Mouse (Mus musculus): Measurements from ENCODE around the gene Cyren. TPM values are rescaled to one million over a fixed set of nuclear protein-coding genes. Genes with fewer than 3 reads are reported as not detected.
A peak's percentile ranks its signal among the peaks of the same experiment; 100 is the strongest.

Cyren gene
- polyA plus RNA-seq, 1 experiment from 2014 or later = 18.9 TPM

- peaks cover 32% of the 10 kb centered on the region for H3K4me1 ChIP-seq
- no peaks in the 10 kb centered on the region for H3K27me3 ChIP-seq (replicated peaks; ENCODE audit: low read depth, poor library complexity, severe bottlenecking)
- 57% methylated on average over 4 of the region's 4 CpGs for WGBS
- H3K4me3 ChIP-seq = no peak overlapping the region
- no peak for DNase-seq (ENCODE audit: low spot score)
- H3K9me3 ChIP-seq = no peaks in the 10 kb centered on the region
- H3K27ac ChIP-seq (replicated peaks) = 0 out of 2 replicates have a peak overlapping the region, but pooled peaks have one; percentile 35
- H3K36me3 ChIP-seq (replicated peaks) = peaks cover 92% of the 10 kb centered on the region
These were observed 11.3 kb upstream of the Cyren start for GRCm38 (mm10) chr6:34889185-34889584.

GRCm38 (mm10) chr6:34887131-34887850, 9.4 kb upstream of the Cyren start:
- peaks cover 92% of the 10 kb centered on the region for H3K36me3 ChIP-seq (replicated peaks)
- WGBS = 61% methylated on average over 6 of the region's 6 CpGs
- H3K27me3 ChIP-seq (replicated peaks; ENCODE audit: low read depth, poor library complexity, severe bottlenecking) = no peaks in the 10 kb centered on the region
- no peaks in the 10 kb centered on the region for H3K9me3 ChIP-seq
- no peak for DNase-seq (ENCODE audit: low spot score)
- H3K4me1 ChIP-seq = peaks cover 32% of the 10 kb centered on the region
- H3K27ac ChIP-seq (replicated peaks) = peak overlapping the region; percentile 72
- no peak overlapping the region for H3K4me3 ChIP-seq

GRCm38 (mm10) chr6:34884724-34885123, 6.9 kb upstream of the Cyren start:
- no peak overlapping the region for H3K4me3 ChIP-seq
- no peaks in the 10 kb centered on the region for H3K9me3 ChIP-seq
- 92% methylated on average over 7 of the region's 7 CpGs for WGBS
- peaks cover 32% of the 10 kb centered on the region for H3K4me1 ChIP-seq
- DNase-seq (ENCODE audit: low spot score) = no peak
- H3K36me3 ChIP-seq (replicated peaks) = peaks cover 92% of the 10 kb centered on the region
- H3K27me3 ChIP-seq (replicated peaks; ENCODE audit: low read depth, poor library complexity, severe bottlenecking) = no peaks in the 10 kb centered on the region
- H3K27ac ChIP-seq (replicated peaks) = no peak overlapping the region

- 59% methylated on average over 6 of the region's 6 CpGs for WGBS
- peak; percentile 34 for DNase-seq (ENCODE audit: low spot score)
- Histone ChIP-seq H3K4me1 (peaks cover 32% of the 10 kb centered on the region), H3K9me3 (no peaks in the 10 kb centered on the region), H3K36me3 (replicated peaks) (peaks cover 72% of the 10 kb centered on the region), H3K27me3 (replicated peaks; ENCODE audit: low read depth, poor library complexity, severe bottlenecking) (no peaks in the 10 kb centered on the region), H3K27ac (replicated peaks) (no peak overlapping the region), H3K4me3 (no peak overlapping the region)
These were observed 2.1 kb upstream of the Cyren start for GRCm38 (mm10) chr6:34879911-34880475.

GRCm38 (mm10) chr6:34879101-34879740, 1.4 kb upstream of the Cyren start:
- H3K36me3 ChIP-seq (replicated peaks) = peaks cover 72% of the 10 kb centered on the region
- 0 out of 2 replicates have a peak overlapping the region, but pooled peaks have one; percentile 27 for H3K27ac ChIP-seq (replicated peaks)
- H3K4me3 ChIP-seq = no peak overlapping the region
- H3K4me1 ChIP-seq = peaks cover 40% of the 10 kb centered on the region
- 86% methylated on average over 16 of the region's 16 CpGs for WGBS
- H3K9me3 ChIP-seq = no peaks in the 10 kb centered on the region
- no peaks in the 10 kb centered on the region for H3K27me3 ChIP-seq (replicated peaks; ENCODE audit: low read depth, poor library complexity, severe bottlenecking)
- DNase-seq (ENCODE audit: low spot score) = no peak

GRCm38 (mm10) chr6:34876835-34877156, 1.1 kb downstream of the Cyren start:
- Histone ChIP-seq H3K27ac (replicated peaks) (peak overlapping the region; percentile 95), H3K4me1 (peaks cover 43% of the 10 kb centered on the region), H3K36me3 (replicated peaks) (peaks cover 67% of the 10 kb centered on the region), H3K27me3 (replicated peaks; ENCODE audit: low read depth, poor library complexity, severe bottlenecking) (no peaks in the 10 kb centered on the region), H3K4me3 (peak overlapping the region; percentile 82), H3K9me3 (no peaks in the 10 kb centered on the region)
- DNase-seq (ENCODE audit: low spot score) = peak; percentile 10
- 48% methylated on average over 2 of the region's 2 CpGs for WGBS

- Histone ChIP-seq H3K27ac (replicated peaks) (peak overlapping the region; percentile 95), H3K4me1 (peaks cover 43% of the 10 kb centered on the region), H3K36me3 (replicated peaks) (peaks cover 61% of the 10 kb centered on the region), H3K27me3 (replicated peaks; ENCODE audit: low read depth, poor library complexity, severe bottlenecking) (no peaks in the 10 kb centered on the region), H3K4me3 (peak overlapping the region; percentile 82), H3K9me3 (no peaks in the 10 kb centered on the region)
- WGBS = 54% methylated on average over 12 of the region's 12 CpGs
- DNase-seq (ENCODE audit: low spot score) = peak; percentile 14
These were observed 1.7 kb downstream of the Cyren start for GRCm38 (mm10) chr6:34875966-34876834.

- peaks cover 48% of the 10 kb centered on the region for H3K4me1 ChIP-seq
- 87% methylated on average over 15 of the region's 15 CpGs for WGBS
- DNase-seq (ENCODE audit: low spot score) = peak; percentile 7
- no peaks in the 10 kb centered on the region for H3K27me3 ChIP-seq (replicated peaks; ENCODE audit: low read depth, poor library complexity, severe bottlenecking)
- peak overlapping the region; percentile 30; the same call in 1 of the 2 replicates for H3K27ac ChIP-seq (replicated peaks)
- H3K4me3 ChIP-seq = no peak overlapping the region
- no peaks in the 10 kb centered on the region for H3K9me3 ChIP-seq
- H3K36me3 ChIP-seq (replicated peaks) = peaks cover 52% of the 10 kb centered on the region
These were observed 2.5 kb downstream of the Cyren start for GRCm38 (mm10) chr6:34875268-34875761.

- Histone ChIP-seq H3K36me3 (replicated peaks) (peaks cover 43% of the 10 kb centered on the region), H3K27ac (replicated peaks) (peak overlapping the region; percentile 57), H3K27me3 (replicated peaks; ENCODE audit: low read depth, poor library complexity, severe bottlenecking) (no peaks in the 10 kb centered on the region), H3K4me3 (no peak overlapping the region), H3K9me3 (no peaks in the 10 kb centered on the region), H3K4me1 (peaks cover 54% of the 10 kb centered on the region)
- peak; percentile 13 for DNase-seq (ENCODE audit: low spot score)
- WGBS = 55% methylated on average over 21 of the region's 21 CpGs
These were observed 3.5 kb downstream of the Cyren start for GRCm38 (mm10) chr6:34874101-34874921.

- Histone ChIP-seq H3K4me3 (no peak overlapping the region), H3K27me3 (replicated peaks; ENCODE audit: low read depth, poor library complexity, severe bottlenecking) (no peaks in the 10 kb centered on the region), H3K36me3 (replicated peaks) (peaks cover 40% of the 10 kb centered on the region), H3K27ac (replicated peaks) (no peak overlapping the region), H3K4me1 (peaks cover 43% of the 10 kb centered on the region), H3K9me3 (no peaks in the 10 kb centered on the region)
- WGBS = 83% methylated on average over 10 of the region's 10 CpGs
- DNase-seq (ENCODE audit: low spot score) = no peak
These were observed 5.0 kb downstream of the Cyren start for GRCm38 (mm10) chr6:34872871-34873270.

GRCm38 (mm10) chr6:34871929-34872328, 5.9 kb downstream of the Cyren start:
- no peaks in the 10 kb centered on the region for H3K9me3 ChIP-seq
- 93% methylated on average over 7 of the region's 7 CpGs for WGBS
- H3K27ac ChIP-seq (replicated peaks) = no peak overlapping the region
- H3K4me3 ChIP-seq = no peak overlapping the region
- H3K27me3 ChIP-seq (replicated peaks; ENCODE audit: low read depth, poor library complexity, severe bottlenecking) = no peaks in the 10 kb centered on the region
- peaks cover 45% of the 10 kb centered on the region for H3K4me1 ChIP-seq
- peaks cover 40% of the 10 kb centered on the region for H3K36me3 ChIP-seq (replicated peaks)
- no peak for DNase-seq (ENCODE audit: low spot score)
